Mouse (Mus musculus) midbrain, embryonic 16.5 days (tissue): ENCODE results near the gene Plxna2. TPM values are rescaled to one million over a fixed set of nuclear protein-coding genes. Genes with fewer than 3 reads are reported as not detected.

Source experiments
- ATAC-seq: fragments of 200-750 bp; cut with Nextera tagmentation; 2 replicates; pipeline ENCODE4 v1.8.0; 2017; ENCODE audit warnings: moderate TSS enrichment
- H3K27ac ChIP-seq: fragments of 300-500 bp; sonication (generic); 2 replicates; pipeline ENCODE4 v1.5.1; 2014; ENCODE audit warnings: mild to moderate bottlenecking, low read length, mixed read lengths
- H3K27me3 ChIP-seq: fragments of 300-500 bp; sonication (generic); 2 replicates; pipeline ENCODE4 v1.6.1; 2014; ENCODE audit warnings: low read depth, low read length, mixed read lengths; ENCODE audit not compliant: control insufficient read depth, insufficient read depth
- H3K36me3 ChIP-seq: fragments of 300-500 bp; sonication (generic); 2 replicates; pipeline ENCODE4 v1.6.1; 2014; ENCODE audit warnings: mild to moderate bottlenecking, low read length, moderate library complexity, mixed read lengths; ENCODE audit not compliant: control insufficient read depth, insufficient read depth
- H3K4me1 ChIP-seq: fragments of 300-500 bp; sonication (generic); 2 replicates; pipeline ENCODE4 v1.6.1; 2014; ENCODE audit warnings: mild to moderate bottlenecking, low read length, mixed read lengths; ENCODE audit not compliant: control insufficient read depth, insufficient read depth
- H3K4me2 ChIP-seq: fragments of 300-500 bp; sonication (generic); 2 replicates; pipeline ENCODE4 v1.6.1; 2014; ENCODE audit warnings: mild to moderate bottlenecking, low read length, mixed read lengths
- H3K4me3 ChIP-seq: fragments of 300-500 bp; sonication (generic); 2 replicates; pipeline ENCODE4 v1.5.1; 2014; ENCODE audit warnings: low read depth, mild to moderate bottlenecking, low read length, moderate library complexity, mixed read lengths
- H3K9ac ChIP-seq: fragments of 300-500 bp; sonication (generic); 2 replicates; pipeline ENCODE4 v1.6.1; 2014; ENCODE audit warnings: low read depth, low read length, mixed read lengths
- H3K9me3 ChIP-seq: fragments of 300-500 bp; sonication (generic); replicated peaks from 2 replicates; pipeline ENCODE4 v1.6.1; 2014; ENCODE audit warnings: mild to moderate bottlenecking, low read length, mixed read lengths; ENCODE audit not compliant: control insufficient read depth, poor library complexity, severe bottlenecking
- WGBS: fragments of 180-500 bp; shearing (Covaris S2); extraction: QIAGEN DNeasy Blood & Tissue Kit; methylation state at CpG from one replicate; pipeline ENCODE4 v1.1.7; 2014; 5-methylcytosine and 5-hydroxymethylcytosine counted together
- polyA plus RNA-seq: library from polyadenylated mRNA; unstranded; fragments of >200 nt; fragmentation: Nextera tagmentation; extraction: Ambion mirVana; gene quantifications from 2 replicates; pipeline ENCODE4 v1.2.1, GENCODE M21; 2015

Plxna2 gene
- polyA plus RNA-seq, 1 experiment from 2014 or later, result 18.1 TPM

DNA sequence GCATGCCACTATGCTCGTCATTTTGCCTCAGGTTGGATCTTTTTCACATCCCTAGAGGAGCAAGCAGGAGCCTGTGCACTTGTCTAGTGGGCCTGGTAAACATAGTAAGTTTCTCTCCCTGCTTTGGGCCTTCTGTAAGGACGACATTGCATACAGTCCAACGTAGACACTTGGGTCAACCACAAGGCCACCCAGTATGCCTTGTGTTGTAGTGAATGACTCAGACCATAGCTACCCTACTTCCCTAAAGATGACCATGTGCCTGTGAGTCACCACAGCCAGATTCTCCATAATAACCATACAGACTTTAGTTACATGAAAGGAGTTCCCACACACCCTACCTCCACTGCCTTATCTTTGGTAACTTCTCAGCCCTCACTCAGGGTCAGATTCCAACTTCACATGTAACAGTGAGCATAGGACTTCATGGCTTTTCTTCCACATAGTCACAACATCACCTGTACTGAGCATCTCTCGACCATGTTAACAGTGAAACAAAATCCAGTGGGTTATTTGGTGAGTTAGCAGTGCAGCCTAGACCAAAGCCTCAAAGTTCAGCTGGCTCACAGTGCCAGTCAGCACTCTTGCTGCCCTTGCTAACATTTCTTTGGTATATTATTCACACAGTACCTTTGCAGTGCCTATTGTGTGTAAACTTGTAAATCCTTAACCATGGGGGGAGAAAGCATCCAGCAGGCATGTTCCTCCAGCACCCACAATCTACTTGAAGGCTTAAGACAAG is 53.9 kb downstream of the Plxna2 start:
- H3K27me3 ChIP-seq, result no peaks in the 10 kb centered on the region
- H3K4me3 ChIP-seq, result no peak overlapping the region
- WGBS, result 89% methylated on average over 4 of the region's 4 CpGs
- H3K9me3 ChIP-seq, result no peaks in the 10 kb centered on the region
- no peak for ATAC-seq
- H3K4me2 ChIP-seq, result no peak overlapping the region
- no peaks in the 10 kb centered on the region for H3K36me3 ChIP-seq
- no peaks in the 10 kb centered on the region for H3K4me1 ChIP-seq
- no peak overlapping the region for H3K9ac ChIP-seq
- no peak overlapping the region for H3K27ac ChIP-seq

DNA sequence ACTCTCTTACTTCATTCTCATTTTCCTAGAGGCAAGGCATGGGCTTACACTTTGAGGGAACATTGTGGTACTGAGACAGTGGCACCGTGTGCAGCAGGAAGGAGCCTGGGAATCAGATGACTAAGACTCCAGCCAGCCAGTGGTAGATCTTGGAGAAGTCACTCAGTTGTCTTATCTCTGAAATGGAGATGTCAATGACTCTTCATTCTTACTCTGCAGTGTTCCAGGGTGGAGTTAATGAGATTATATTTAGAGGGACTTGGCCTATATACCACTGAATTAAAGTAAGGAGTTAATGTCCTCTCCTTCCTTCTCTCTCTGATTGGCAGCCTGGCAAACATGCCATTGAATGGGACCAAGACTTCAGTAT is 54.5 kb downstream of the Plxna2 start:
- H3K4me3 ChIP-seq, result no peak overlapping the region
- 93% methylated on average over 1 of the region's 1 CpGs for WGBS
- ATAC-seq, result no peak

DNA sequence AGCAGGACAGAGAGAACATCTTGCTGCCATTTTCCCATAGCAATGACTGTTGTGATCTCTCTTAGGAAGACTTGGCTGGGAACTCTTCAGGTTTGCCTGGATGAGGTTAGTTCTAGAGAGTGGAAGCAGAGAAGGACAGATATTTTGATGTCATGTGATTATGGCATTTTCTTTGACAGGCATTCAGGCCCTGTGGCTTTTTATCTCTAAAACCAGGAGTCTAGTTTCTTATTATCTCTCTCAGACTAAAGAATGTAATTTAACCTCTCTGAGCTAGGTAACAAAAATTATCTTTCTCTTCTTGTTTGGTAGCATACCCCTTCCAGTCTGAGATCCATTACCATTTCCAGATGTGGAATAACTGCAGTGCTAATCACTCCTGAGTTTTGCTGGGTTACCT is 55.2 kb downstream of the Plxna2 start:
- no peaks in the 10 kb centered on the region for H3K9me3 ChIP-seq
- H3K36me3 ChIP-seq, result no peaks in the 10 kb centered on the region
- 0 out of 2 replicates have a peak, but pooled peaks cover 2% of the 10 kb centered on the region for H3K4me1 ChIP-seq
- H3K27ac ChIP-seq, result no peak overlapping the region
- H3K4me3 ChIP-seq, result no peak overlapping the region
- no peak overlapping the region for H3K9ac ChIP-seq
- no peak for ATAC-seq
- H3K4me2 ChIP-seq, result no peak overlapping the region
- no peaks in the 10 kb centered on the region for H3K27me3 ChIP-seq

More for the DNA sequence above, 54.5 kb downstream of the Plxna2 start:
- no peaks in the 10 kb centered on the region for H3K36me3 ChIP-seq
- no peaks in the 10 kb centered on the region for H3K9me3 ChIP-seq
- no peak overlapping the region for H3K9ac ChIP-seq
- H3K4me1 ChIP-seq, result 0 out of 2 replicates have a peak, but pooled peaks cover 2% of the 10 kb centered on the region
- H3K27me3 ChIP-seq, result no peaks in the 10 kb centered on the region
- H3K4me2 ChIP-seq, result no peak overlapping the region
- H3K27ac ChIP-seq, result no peak overlapping the region

- Histone ChIP-seq H3K9me3 (no peaks in the 10 kb centered on the region), H3K4me1 (peaks cover 2% of the 10 kb centered on the region; the same call in 1 of the 2 replicates), H3K4me2 (no peak overlapping the region), H3K27ac (no peak overlapping the region), H3K9ac (no peak overlapping the region), H3K4me3 (no peak overlapping the region), H3K36me3 (no peaks in the 10 kb centered on the region), H3K27me3 (no peaks in the 10 kb centered on the region)
- ATAC-seq, result no peak
- WGBS, result 89% methylated on average over 3 of the region's 3 CpGs
Measured at GRCm38 (mm10) chr1:194675106-194675890, 57.3 kb downstream of the Plxna2 start.

GRCm38 (mm10) chr1:194675891-194676200 is 57.8 kb downstream of the Plxna2 start:
- H3K4me2 ChIP-seq, result no peak overlapping the region
- no peaks in the 10 kb centered on the region for H3K9me3 ChIP-seq
- no peaks in the 10 kb centered on the region for H3K36me3 ChIP-seq
- 85% methylated on average over 2 of the region's 2 CpGs for WGBS
- ATAC-seq, result no peak
- H3K4me3 ChIP-seq, result no peak overlapping the region
- H3K27ac ChIP-seq, result no peak overlapping the region
- H3K9ac ChIP-seq, result no peak overlapping the region
- H3K27me3 ChIP-seq, result no peaks in the 10 kb centered on the region
- peaks cover 8% of the 10 kb centered on the region; the same call in 1 of the 2 replicates for H3K4me1 ChIP-seq

- 79% methylated on average over 3 of the region's 3 CpGs for WGBS
Measured at GRCm38 (mm10) chr1:194677878-194678277, 59.9 kb downstream of the Plxna2 start.

DNA sequence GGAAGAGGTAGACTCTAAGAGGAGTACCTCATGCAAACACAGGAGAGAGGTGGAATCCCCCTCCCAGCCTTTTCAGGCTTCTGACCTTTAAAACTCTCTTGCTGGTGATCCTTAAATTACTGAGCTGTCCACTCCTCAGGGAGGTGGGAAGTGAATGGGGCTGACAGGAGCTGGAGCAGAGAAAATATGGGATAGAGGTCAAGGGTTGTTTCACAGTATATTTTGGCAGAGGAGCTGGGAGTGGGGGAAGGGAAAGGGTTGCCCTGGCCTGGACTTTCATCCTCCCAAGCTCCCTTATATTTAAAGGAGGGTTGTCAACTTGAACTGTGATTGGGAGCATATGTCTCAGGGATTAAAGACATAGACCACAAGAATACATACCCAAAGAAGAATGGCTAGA is 61.1 kb downstream of the Plxna2 start:
- H3K4me1 ChIP-seq, result peaks cover 11% of the 10 kb centered on the region; the same call in 1 of the 2 replicates

More at GRCm38 (mm10) chr1:194677878-194678277, 59.9 kb downstream of the Plxna2 start:
- Histone ChIP-seq H3K9me3 (no peaks in the 10 kb centered on the region), H3K36me3 (no peaks in the 10 kb centered on the region), H3K9ac (no peak overlapping the region), H3K4me1 (peaks cover 11% of the 10 kb centered on the region; the same call in 1 of the 2 replicates), H3K4me3 (no peak overlapping the region), H3K27me3 (no peaks in the 10 kb centered on the region), H3K4me2 (no peak overlapping the region), H3K27ac (no peak overlapping the region)
- no peak for ATAC-seq

DNA sequence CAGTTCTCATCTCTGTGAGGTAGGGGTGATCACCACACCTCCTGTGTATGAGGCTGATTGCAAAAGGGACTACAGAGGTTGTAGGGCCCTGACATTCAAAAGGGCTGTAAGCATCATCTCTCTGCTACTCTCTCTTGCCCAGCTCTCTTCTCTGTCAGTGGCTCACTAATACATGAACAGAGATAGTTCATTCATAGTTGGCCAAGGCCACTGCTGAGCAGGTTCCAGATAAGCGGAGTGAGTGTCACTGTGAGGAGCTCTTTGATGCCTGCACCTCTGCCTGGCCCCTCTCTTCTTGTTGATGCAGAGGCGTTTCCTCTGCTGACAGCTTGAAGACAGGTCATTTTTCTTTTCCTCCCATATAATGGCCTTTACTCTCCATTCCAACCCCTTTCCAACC is 62.1 kb downstream of the Plxna2 start:
- 44% methylated on average over 2 of the region's 2 CpGs for WGBS
- H3K4me3 ChIP-seq, result no peak overlapping the region
- no peaks in the 10 kb centered on the region for H3K9me3 ChIP-seq
- H3K36me3 ChIP-seq, result no peaks in the 10 kb centered on the region
- H3K4me1 ChIP-seq, result peaks cover 11% of the 10 kb centered on the region; the same call in 1 of the 2 replicates
- no peak overlapping the region for H3K27ac ChIP-seq
- H3K4me2 ChIP-seq, result no peak overlapping the region
- no peak overlapping the region for H3K9ac ChIP-seq
- no peaks in the 10 kb centered on the region for H3K27me3 ChIP-seq
- no peak for ATAC-seq

More for the DNA sequence above, 61.1 kb downstream of the Plxna2 start:
- ATAC-seq, result no peak
- H3K9ac ChIP-seq, result no peak overlapping the region
- no peak overlapping the region for H3K4me2 ChIP-seq
- H3K9me3 ChIP-seq, result no peaks in the 10 kb centered on the region
- H3K36me3 ChIP-seq, result no peaks in the 10 kb centered on the region
- no peak overlapping the region for H3K4me3 ChIP-seq
- no peak overlapping the region for H3K27ac ChIP-seq
- no peaks in the 10 kb centered on the region for H3K27me3 ChIP-seq

DNA sequence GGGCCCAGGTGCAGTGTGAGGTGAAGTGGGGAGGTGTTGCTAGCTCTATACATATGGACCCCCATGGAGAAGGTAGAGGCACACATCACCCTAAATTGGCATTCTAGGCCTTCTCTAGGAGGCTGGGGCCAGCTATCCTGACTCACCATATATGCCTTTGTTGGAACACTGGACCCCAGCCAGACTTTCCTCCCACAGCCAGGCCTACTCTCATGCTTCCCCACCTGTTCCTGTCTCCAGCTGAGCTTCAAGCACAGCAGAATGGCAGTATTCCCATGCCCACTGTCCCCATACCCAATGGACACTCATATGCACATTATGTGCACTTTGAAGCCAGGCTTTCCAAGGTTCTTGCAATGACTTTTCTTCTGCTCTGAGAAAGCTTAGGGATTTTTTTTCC is 64.0 kb downstream of the Plxna2 start:
- no peaks in the 10 kb centered on the region for H3K9me3 ChIP-seq
- H3K36me3 ChIP-seq, result no peaks in the 10 kb centered on the region
- no peak overlapping the region for H3K4me2 ChIP-seq
- H3K9ac ChIP-seq, result no peak overlapping the region
- ATAC-seq, result no peak
- H3K27me3 ChIP-seq, result no peaks in the 10 kb centered on the region
- H3K27ac ChIP-seq, result no peak overlapping the region; the same call in 1 of the 2 replicates
- H3K4me3 ChIP-seq, result no peak overlapping the region
- H3K4me1 ChIP-seq, result peaks cover 11% of the 10 kb centered on the region; the same call in 1 of the 2 replicates
